Mouse (Mus musculus) neural tube, embryonic 11.5 days (tissue): Measurements from ENCODE around the gene Gm19935. TPM values are rescaled to one million over a fixed set of nuclear protein-coding genes. Genes with fewer than 3 reads are reported as not detected.

ENCODE experiments used
- ATAC-seq: fragments of 200-750 bp; cut with Nextera tagmentation; 2 replicates; pipeline ENCODE4 v1.8.0; 2017; ENCODE audit warnings: moderate number of reproducible peaks, mild to moderate bottlenecking, moderate TSS enrichment, moderate library complexity; ENCODE audit not compliant: insufficient read depth, low FRiP score, low TSS enrichment
- DNase-seq: peaks from one replicate; pipeline ENCODE4 v3.0.0-alpha.2; 2015; ENCODE audit warnings: low spot score
- H3K27ac ChIP-seq: fragments of 300-500 bp; sonication (generic); 2 replicates; pipeline ENCODE4 v1.5.1; 2014; ENCODE audit warnings: low read depth, mild to moderate bottlenecking, low read length
- H3K27me3 ChIP-seq: fragments of 300-500 bp; sonication (generic); 2 replicates; pipeline ENCODE4 v1.6.1; 2014; ENCODE audit warnings: mild to moderate bottlenecking, low read length, mixed read lengths; ENCODE audit not compliant: control insufficient read depth, insufficient read depth
- H3K36me3 ChIP-seq: fragments of 300-500 bp; sonication (generic); 2 replicates; pipeline ENCODE4 v1.6.1; 2014; ENCODE audit warnings: mild to moderate bottlenecking, low read length, moderate library complexity, mixed read lengths; ENCODE audit not compliant: control insufficient read depth, insufficient read depth
- H3K4me1 ChIP-seq: fragments of 300-500 bp; sonication (generic); 2 replicates; pipeline ENCODE4 v1.6.1; 2014; ENCODE audit warnings: low read length, mixed read lengths; ENCODE audit not compliant: control insufficient read depth, insufficient read depth
- H3K4me2 ChIP-seq: fragments of 300-500 bp; sonication (generic); 2 replicates; pipeline ENCODE4 v1.6.1; 2014; ENCODE audit warnings: low read depth, mild to moderate bottlenecking, moderate library complexity
- H3K4me3 ChIP-seq: fragments of 300-500 bp; sonication (generic); 2 replicates; pipeline ENCODE4 v1.5.1; 2014; ENCODE audit warnings: low read depth, low read length
- H3K9ac ChIP-seq: fragments of 300-500 bp; sonication (generic); 2 replicates; pipeline ENCODE4 v1.6.1; 2014; ENCODE audit warnings: mild to moderate bottlenecking, low read length
- H3K9me3 ChIP-seq: fragments of 300-500 bp; sonication (generic); 2 replicates; pipeline ENCODE4 v1.6.1; 2016; ENCODE audit warnings: low read length; ENCODE audit not compliant: control insufficient read depth
- WGBS: fragments of 180-500 bp; shearing (Covaris S2); extraction: QIAGEN DNeasy Blood & Tissue Kit; methylation state at CpG from one replicate; pipeline ENCODE4 v1.1.7; 2014; 5-methylcytosine and 5-hydroxymethylcytosine counted together
- polyA plus RNA-seq: library from polyadenylated mRNA; unstranded; fragments of >200 nt; fragmentation: Nextera tagmentation; extraction: Ambion mirVana; gene quantifications from 2 replicates; pipeline ENCODE4 v1.2.1, GENCODE M21; 2014

Gene Gm19935
- polyA plus RNA-seq, 1 experiment from 2014 or later = not detected

- ATAC-seq (no peak), DNase-seq (no peak)
- Histone ChIP-seq H3K36me3 (no peaks in the 10 kb centered on the region), H3K27ac (no peak overlapping the region), H3K9me3 (no peaks in the 10 kb centered on the region), H3K27me3 (no peaks in the 10 kb centered on the region), H3K4me1 (no peaks in the 10 kb centered on the region), H3K9ac (no peak overlapping the region), H3K4me2 (no peak overlapping the region), H3K4me3 (no peak overlapping the region)
- WGBS = 58% methylated on average over 11 of the region's 11 CpGs
Observed at GRCm38 (mm10) chr8:90822443-90822842, 5.2 kb upstream of the Gm19935 start.

- Histone ChIP-seq H3K27ac (no peak overlapping the region), H3K27me3 (no peaks in the 10 kb centered on the region), H3K4me3 (no peak overlapping the region), H3K9ac (no peak overlapping the region), H3K4me2 (no peak overlapping the region), H3K4me1 (no peaks in the 10 kb centered on the region), H3K9me3 (no peaks in the 10 kb centered on the region), H3K36me3 (no peaks in the 10 kb centered on the region)
- DNase-seq (no peak), ATAC-seq (no peak)
- WGBS = 84% methylated on average over 4 of the region's 4 CpGs
Observed at GRCm38 (mm10) chr8:90820321-90820696, 3.1 kb upstream of the Gm19935 start.

- DNase-seq (no peak), ATAC-seq (no peak)
- Histone ChIP-seq H3K36me3 (no peaks in the 10 kb centered on the region), H3K4me3 (no peak overlapping the region), H3K27me3 (no peaks in the 10 kb centered on the region), H3K9me3 (no peaks in the 10 kb centered on the region), H3K27ac (no peak overlapping the region), H3K4me1 (no peaks in the 10 kb centered on the region), H3K9ac (no peak overlapping the region), H3K4me2 (no peak overlapping the region)
- WGBS = 87% methylated on average over 9 of the region's 9 CpGs
Observed at GRCm38 (mm10) chr8:90819561-90820320, 2.5 kb upstream of the Gm19935 start.

GRCm38 (mm10) chr8:90816061-90816882 is 921 bp downstream of the Gm19935 start:
- Histone ChIP-seq H3K36me3 (no peaks in the 10 kb centered on the region), H3K27me3 (no peaks in the 10 kb centered on the region), H3K4me1 (no peaks in the 10 kb centered on the region), H3K4me2 (no peak overlapping the region), H3K27ac (no peak overlapping the region), H3K4me3 (no peak overlapping the region), H3K9ac (no peak overlapping the region), H3K9me3 (no peaks in the 10 kb centered on the region)
- WGBS = 81% methylated on average over 23 of the region's 23 CpGs
- DNase-seq (no peak), ATAC-seq (no peak)

GRCm38 (mm10) chr8:90813602-90814320 is 3.4 kb downstream of the Gm19935 start:
- no peaks in the 10 kb centered on the region for H3K9me3 ChIP-seq
- H3K4me3 ChIP-seq = no peak overlapping the region
- H3K9ac ChIP-seq = no peak overlapping the region
- DNase-seq = no peak
- H3K4me2 ChIP-seq = no peak overlapping the region
- H3K27ac ChIP-seq = no peak overlapping the region
- ATAC-seq = no peak
- H3K36me3 ChIP-seq = no peaks in the 10 kb centered on the region
- H3K4me1 ChIP-seq = no peaks in the 10 kb centered on the region
- WGBS = 90% methylated on average over 10 of the region's 10 CpGs
- no peaks in the 10 kb centered on the region for H3K27me3 ChIP-seq

GRCm38 (mm10) chr8:90799473-90799872 is 17.7 kb downstream of the Gm19935 start:
- Histone ChIP-seq H3K9me3 (no peaks in the 10 kb centered on the region), H3K9ac (no peak overlapping the region), H3K4me2 (no peak overlapping the region), H3K4me3 (no peak overlapping the region), H3K4me1 (peaks cover 5% of the 10 kb centered on the region; the same call in 1 of the 2 replicates), H3K27ac (no peak overlapping the region), H3K36me3 (no peaks in the 10 kb centered on the region), H3K27me3 (no peaks in the 10 kb centered on the region)
- ATAC-seq (no peak), DNase-seq (no peak)
- 78% methylated on average over 5 of the region's 5 CpGs for WGBS

- H3K4me3 ChIP-seq = no peak overlapping the region
- H3K9me3 ChIP-seq = no peaks in the 10 kb centered on the region
- H3K4me1 ChIP-seq = peaks cover 5% of the 10 kb centered on the region; the same call in 1 of the 2 replicates
- peak overlapping the region; percentile 6; the same call in 1 of the 2 replicates for H3K9ac ChIP-seq
- ATAC-seq = no peak
- no peak overlapping the region for H3K27ac ChIP-seq
- DNase-seq = peak; percentile 76
- peak overlapping the region; percentile 21; the same call in 1 of the 2 replicates for H3K4me2 ChIP-seq
- H3K36me3 ChIP-seq = no peaks in the 10 kb centered on the region
- 12% methylated on average over 12 of the region's 12 CpGs for WGBS
- H3K27me3 ChIP-seq = no peaks in the 10 kb centered on the region
Observed at GRCm38 (mm10) chr8:90794990-90795861, 22.0 kb downstream of the Gm19935 start.

GRCm38 (mm10) chr8:90793710-90794109 is 23.5 kb downstream of the Gm19935 start:
- peak; percentile 83 for DNase-seq
- Histone ChIP-seq H3K9ac (no peak overlapping the region), H3K27ac (no peak overlapping the region), H3K36me3 (no peaks in the 10 kb centered on the region), H3K4me2 (no peak overlapping the region), H3K9me3 (no peaks in the 10 kb centered on the region), H3K4me1 (peaks cover 5% of the 10 kb centered on the region; the same call in 1 of the 2 replicates), H3K4me3 (no peak overlapping the region), H3K27me3 (no peaks in the 10 kb centered on the region)
- ATAC-seq = no peak
- 1% methylated on average over 3 of the region's 3 CpGs for WGBS
